Mouse (Mus musculus) adrenal gland (tissue): ENCODE data around the gene Ttll5.

Experiments
- intact Hi-C: fragments of 180-260 bp; cut with DNase I; formaldehyde crosslinking; loops from one replicate; pipeline ENCODE4 v1.15.1; 2025

Ttll5 gene

GRCm38 (mm10) chr12:85926897-85927296, 102.4 kb downstream of the Ttll5 start:
- intact Hi-C loops: no loop called here

GRCm38 (mm10) chr12:85928513-85928912, 104.1 kb downstream of the Ttll5 start:
- intact Hi-C loops: no loop called here

- intact Hi-C loops: no loop called here
Measured at GRCm38 (mm10) chr12:85929711-85930110, 105.3 kb downstream of the Ttll5 start.

GRCm38 (mm10) chr12:85930713-85931112, 106.3 kb downstream of the Ttll5 start:
- intact Hi-C loops: no loop called here

GRCm38 (mm10) chr12:85933241-85933640, 108.8 kb downstream of the Ttll5 start:
- intact Hi-C loops: no loop called here

GRCm38 (mm10) chr12:85937384-85937783, 112.9 kb downstream of the Ttll5 start:
- intact Hi-C loops: no loop called here

- intact Hi-C loops: no loop called here
Measured at GRCm38 (mm10) chr12:85943456-85943855, 119.0 kb downstream of the Ttll5 start.

GRCm38 (mm10) chr12:85944419-85944818, 120.0 kb downstream of the Ttll5 start:
- intact Hi-C loops: no loop called here

GRCm38 (mm10) chr12:85947161-85947560, 122.7 kb downstream of the Ttll5 start:
- intact Hi-C loops: no loop called here

- intact Hi-C loops: no loop called here
Measured at GRCm38 (mm10) chr12:85949667-85950066, 125.2 kb downstream of the Ttll5 start.

GRCm38 (mm10) chr12:85950371-85950770, 125.9 kb downstream of the Ttll5 start:
- intact Hi-C loops: no loop called here

GRCm38 (mm10) chr12:85951036-85951435, 126.6 kb downstream of the Ttll5 start:
- intact Hi-C loops: no loop called here

GRCm38 (mm10) chr12:85951822-85952221, 127.4 kb downstream of the Ttll5 start:
- intact Hi-C loops: no loop called here

- intact Hi-C loops: no loop called here
Measured at GRCm38 (mm10) chr12:85952349-85952748, 127.9 kb downstream of the Ttll5 start.

- intact Hi-C loops: no loop called here
Measured at GRCm38 (mm10) chr12:85954167-85954566, 129.7 kb downstream of the Ttll5 start.

GRCm38 (mm10) chr12:85955062-85955461, 130.6 kb downstream of the Ttll5 start:
- intact Hi-C loops: no loop called here

GRCm38 (mm10) chr12:85955690-85956089, 131.2 kb downstream of the Ttll5 start:
- intact Hi-C loops: loop anchor here (2.0 kb wide), 1 partner anchor 125 kb away; no protein-coding TSS in a partner anchor

- intact Hi-C loops: loop anchor here (2.0 kb wide), 1 partner anchor 125 kb away; no protein-coding TSS in a partner anchor
Measured at GRCm38 (mm10) chr12:85956251-85956650, 131.8 kb downstream of the Ttll5 start.

- intact Hi-C loops: no loop called here
Measured at GRCm38 (mm10) chr12:85958460-85958859, 134.0 kb downstream of the Ttll5 start.

GRCm38 (mm10) chr12:85959822-85960501, 135.5 kb downstream of the Ttll5 start:
- intact Hi-C loops: no loop called here

GRCm38 (mm10) chr12:85960699-85961098, 136.2 kb downstream of the Ttll5 start:
- intact Hi-C loops: no loop called here

GRCm38 (mm10) chr12:85963160-85963559, 138.7 kb downstream of the Ttll5 start:
- intact Hi-C loops: no loop called here

GRCm38 (mm10) chr12:85963699-85964098, 139.2 kb downstream of the Ttll5 start:
- intact Hi-C loops: no loop called here
